Mouse (Mus musculus) thymus, adult 2 months (tissue): ENCODE results near the gene 2300009A05Rik. TPM values are rescaled to one million over a fixed set of nuclear protein-coding genes. Genes with fewer than 3 reads are reported as not detected.

Experiments used
- DNase-seq: peaks from one replicate; pipeline ENCODE4 v3.0.0; 2021
- H3K27ac ChIP-seq: fragments of 200-500 bp; 2 replicates; pipeline ENCODE4 v1.5.1; 2012; ENCODE audit warnings: low read length, control low read depth; ENCODE audit not compliant: control insufficient read depth, insufficient read depth
- H3K27me3 ChIP-seq: fragments of 200-500 bp; 2 replicates; pipeline ENCODE4 v1.6.1; 2012; ENCODE audit warnings: mild to moderate bottlenecking, low read length, moderate library complexity, mixed read lengths; ENCODE audit not compliant: control insufficient read depth, insufficient read depth
- H3K36me3 ChIP-seq: fragments of 200-500 bp; 2 replicates; pipeline ENCODE4 v1.6.1; 2012; ENCODE audit warnings: mild to moderate bottlenecking, low read length, moderate library complexity; ENCODE audit not compliant: control insufficient read depth, insufficient read depth
- H3K4me1 ChIP-seq: fragments of 200-500 bp; replicated peaks from 2 replicates; pipeline ENCODE4 v1.6.1; 2012; ENCODE audit warnings: low read length; ENCODE audit not compliant: control insufficient read depth, insufficient read depth
- H3K4me3 ChIP-seq: fragments of 200-500 bp; 2 replicates; pipeline ENCODE4 v1.5.1; 2012; ENCODE audit warnings: mild to moderate bottlenecking, low read length, control low read depth, moderate library complexity; ENCODE audit not compliant: control insufficient read depth, insufficient read depth
- CTCF ChIP-seq: fragments of 200-500 bp; IDR thresholded peaks from 2 replicates; pipeline ENCODE4 v1.5.1; 2012; ENCODE audit warnings: mild to moderate bottlenecking, control low read depth, low read length, moderate library complexity, borderline replicate concordance; ENCODE audit not compliant: control insufficient read depth, poor library complexity, insufficient read depth; ENCODE audit errors: extremely low read depth
- POLR2A ChIP-seq: fragments of 200-500 bp; IDR thresholded peaks from 2 replicates; pipeline ENCODE4 v1.6.1; 2012; ENCODE audit warnings: mild to moderate bottlenecking, low read length, control low read depth, moderate library complexity; ENCODE audit not compliant: control insufficient read depth, poor library complexity, insufficient read depth; ENCODE audit errors: extremely low read depth
- WGBS: fragments of 180-500 bp; shearing (Covaris S2); methylation state at CpG from one replicate; pipeline ENCODE4 v1.1.7; 2018; 5-methylcytosine and 5-hydroxymethylcytosine counted together
- polyA plus RNA-seq: library from polyadenylated mRNA; depleted of rRNA; stranded (reverse); fragments of >200 nt; gene quantifications from 2 replicates; pipeline ENCODE4 v1.2.3, GENCODE M21; 2012; rRNA removed

2300009A05Rik gene
- 76.8 and 89.1 TPM in 2 replicates for polyA plus RNA-seq

DNA sequence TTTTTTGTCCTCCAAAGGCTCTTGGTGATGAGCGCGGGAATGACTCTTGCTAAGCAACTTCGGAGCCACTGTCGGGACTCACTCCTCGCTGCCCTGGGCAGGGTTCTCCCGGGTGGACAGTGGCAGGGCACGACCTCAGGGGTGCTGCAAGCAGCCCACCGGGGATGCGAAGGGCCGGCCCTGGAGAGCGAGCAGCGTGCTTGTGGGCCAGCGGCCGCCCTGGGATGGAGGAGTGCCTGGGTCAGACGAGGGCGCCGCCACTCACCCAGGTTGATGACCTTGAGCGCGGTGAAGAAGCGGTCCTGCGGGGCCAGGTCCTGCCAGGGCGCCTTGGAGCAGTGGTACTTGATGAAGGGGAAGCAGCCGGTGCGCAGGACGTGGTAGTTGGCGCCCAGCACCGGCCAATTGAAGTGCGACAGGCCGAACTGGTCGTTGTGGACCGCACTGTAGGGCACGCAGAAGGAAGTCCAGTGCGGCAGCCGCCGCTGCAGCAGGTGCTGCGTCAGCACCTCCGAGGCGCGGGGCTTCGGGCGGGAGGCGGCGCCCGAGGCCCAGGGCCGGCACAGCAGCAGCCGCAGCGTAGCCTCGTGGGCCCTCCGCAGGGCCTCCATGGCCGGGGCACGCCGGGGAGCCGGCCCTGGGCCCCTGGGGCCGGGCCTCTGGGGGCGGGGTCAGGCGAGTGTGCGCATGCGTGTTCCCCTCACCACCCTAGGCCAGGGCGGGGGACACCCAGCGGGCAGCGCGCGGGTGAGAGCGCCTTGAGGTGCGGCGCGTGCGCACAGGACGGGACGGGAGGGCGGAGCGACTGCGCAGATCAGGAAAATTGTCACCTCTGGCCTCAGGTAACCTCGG is at the start of gene 2300009A05Rik:
2300009A05Rik (minus strand) TSS at position 636 of the 852 bp plus-strand sequence.
- H3K36me3 ChIP-seq, result no peaks in the 10 kb centered on the region
- peaks cover 4% of the 10 kb centered on the region for H3K4me1 ChIP-seq
- TF ChIP-seq CTCF (0 out of 2 replicates have a peak, but pooled peaks have one; percentile 44), POLR2A (peak; percentile 78)
- peak; percentile 97 for DNase-seq
- H3K27me3 ChIP-seq, result no peaks in the 10 kb centered on the region
- peak within 1 kb of the TSS; percentile 81 for H3K4me3 ChIP-seq
- H3K27ac ChIP-seq, result no peak within 1 kb of the TSS
- WGBS, result under 1% methylated on average over 74 of the region's 74 CpGs

DNA sequence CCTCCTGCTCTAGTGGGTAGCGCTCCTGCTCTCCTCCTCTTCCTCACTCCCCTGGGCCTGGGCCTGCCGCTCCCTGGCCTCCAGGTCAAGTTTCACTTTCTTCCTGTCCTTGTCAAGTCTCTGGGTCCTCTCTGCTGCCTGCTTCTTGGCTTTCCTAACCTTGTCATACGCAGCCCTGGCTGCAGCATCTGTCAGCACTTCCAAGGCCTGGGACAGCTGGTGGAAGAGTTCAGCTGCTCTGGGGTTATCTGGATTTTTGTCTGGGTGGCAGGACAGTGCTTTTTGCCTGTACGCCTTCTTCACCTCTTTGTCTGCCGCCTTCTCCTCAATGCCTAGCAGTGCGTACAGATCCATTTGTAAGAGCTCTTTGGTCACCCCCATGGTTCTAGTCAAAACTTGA is 44.6 kb upstream of the 2300009A05Rik start:
- Histone ChIP-seq H3K27ac (no peak overlapping the region), H3K36me3 (no peaks in the 10 kb centered on the region), H3K4me3 (no peak overlapping the region), H3K4me1 (no peaks in the 10 kb centered on the region), H3K27me3 (no peaks in the 10 kb centered on the region)
- no peak for DNase-seq
- WGBS, result 95% methylated on average over 6 of the region's 6 CpGs
- TF ChIP-seq CTCF (no peak), POLR2A (no peak)

GRCm38 (mm10) chr9:63430652-63431051 is 31.6 kb upstream of the 2300009A05Rik start:
- H3K27me3 ChIP-seq, result no peaks in the 10 kb centered on the region
- H3K4me3 ChIP-seq, result no peak overlapping the region
- 92% methylated on average over 1 of the region's 1 CpGs for WGBS
- no peaks in the 10 kb centered on the region for H3K4me1 ChIP-seq
- no peak overlapping the region for H3K27ac ChIP-seq
- no peak for TF ChIP-seq POLR2A
- TF ChIP-seq CTCF, result no peak
- H3K36me3 ChIP-seq, result no peaks in the 10 kb centered on the region
- DNase-seq, result no peak

DNA sequence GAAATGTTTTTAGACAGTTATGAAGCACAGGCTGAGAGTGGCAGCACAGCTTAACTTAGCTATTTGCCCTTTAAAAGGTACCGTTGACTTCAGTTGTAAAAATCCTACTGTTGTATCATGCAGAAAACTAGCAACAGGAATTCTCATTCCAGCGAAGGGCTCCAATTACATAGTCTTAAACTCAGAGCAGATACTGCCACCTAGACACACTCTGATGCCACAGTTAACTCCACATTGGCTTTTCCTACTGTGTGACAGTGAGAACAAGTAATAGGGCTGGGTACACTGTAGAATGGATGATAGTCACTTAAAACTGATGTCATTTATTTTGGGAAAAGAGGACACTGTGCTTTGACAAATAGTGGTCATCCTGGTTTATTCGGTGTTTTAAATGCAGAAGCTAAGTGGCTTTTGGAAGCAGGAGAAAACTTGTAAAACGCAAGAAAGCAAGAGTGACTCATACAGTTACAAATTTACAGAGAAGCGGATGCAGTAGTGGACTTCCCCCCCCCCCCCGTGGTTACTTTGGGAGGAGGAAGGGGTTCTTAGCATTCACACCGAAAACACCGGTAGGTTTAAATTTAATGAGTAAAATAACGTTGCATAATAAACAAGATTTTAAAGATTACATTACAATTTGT is 22.2 kb upstream of the 2300009A05Rik start:
- Histone ChIP-seq H3K27me3 (no peaks in the 10 kb centered on the region), H3K36me3 (no peaks in the 10 kb centered on the region), H3K27ac (no peak overlapping the region), H3K4me3 (no peak overlapping the region), H3K4me1 (no peaks in the 10 kb centered on the region)
- WGBS, result 65% methylated on average over 9 of the region's 9 CpGs
- DNase-seq, result no peak
- no peak for TF ChIP-seq CTCF
- no peak for TF ChIP-seq POLR2A

DNA sequence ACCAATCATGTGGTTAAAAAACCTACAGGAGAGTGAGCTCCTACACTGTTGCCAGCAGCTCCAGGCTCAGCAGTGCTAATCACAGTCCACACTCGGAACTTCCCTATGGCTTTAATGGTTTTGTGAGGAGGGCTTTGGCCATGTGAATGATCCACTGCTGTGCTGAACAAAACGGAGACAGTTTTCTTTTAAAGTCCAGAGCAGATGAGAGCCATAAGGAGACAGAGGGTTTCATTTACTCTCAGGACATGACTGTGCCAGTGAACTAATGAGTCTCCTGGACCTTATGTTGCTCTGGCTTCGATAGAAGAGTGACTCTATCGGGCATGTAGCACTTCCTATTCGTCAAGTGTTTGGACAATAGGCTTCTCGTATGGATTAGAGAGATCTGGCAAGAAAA is 21.4 kb upstream of the 2300009A05Rik start:
- TF ChIP-seq POLR2A (no peak), CTCF (no peak)

DNA sequence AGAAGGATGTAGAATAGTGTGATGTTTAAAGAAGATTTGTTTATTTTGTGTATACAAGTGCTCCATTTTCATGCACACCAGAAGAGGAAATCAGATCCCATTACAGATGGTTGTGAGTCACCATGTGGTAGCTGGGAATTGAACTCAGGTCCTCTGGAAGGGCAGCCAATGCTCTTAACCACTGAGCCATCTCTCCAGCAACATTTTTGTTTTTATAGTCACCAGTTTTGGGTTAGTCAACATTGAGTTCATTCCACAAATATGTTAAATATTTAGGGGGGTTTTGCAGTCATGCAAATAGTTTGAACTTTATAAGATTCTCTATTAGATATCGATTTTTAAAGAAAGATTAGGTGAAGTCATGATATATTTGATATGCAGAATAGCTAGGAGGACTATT is 1.1 kb upstream of the 2300009A05Rik start:
- Histone ChIP-seq H3K4me3 (no peak overlapping the region), H3K4me1 (peaks cover 4% of the 10 kb centered on the region), H3K36me3 (no peaks in the 10 kb centered on the region), H3K27me3 (no peaks in the 10 kb centered on the region), H3K27ac (no peak overlapping the region)
- no peak for DNase-seq
- 96% methylated on average over 1 of the region's 1 CpGs for WGBS
- TF ChIP-seq CTCF (no peak), POLR2A (no peak)

More for the DNA sequence above, 21.4 kb upstream of the 2300009A05Rik start:
- no peak for DNase-seq
- Histone ChIP-seq H3K27ac (no peak overlapping the region), H3K27me3 (no peaks in the 10 kb centered on the region), H3K4me1 (no peaks in the 10 kb centered on the region), H3K36me3 (no peaks in the 10 kb centered on the region), H3K4me3 (no peak overlapping the region)
- WGBS, result 93% methylated on average over 6 of the region's 6 CpGs

DNA sequence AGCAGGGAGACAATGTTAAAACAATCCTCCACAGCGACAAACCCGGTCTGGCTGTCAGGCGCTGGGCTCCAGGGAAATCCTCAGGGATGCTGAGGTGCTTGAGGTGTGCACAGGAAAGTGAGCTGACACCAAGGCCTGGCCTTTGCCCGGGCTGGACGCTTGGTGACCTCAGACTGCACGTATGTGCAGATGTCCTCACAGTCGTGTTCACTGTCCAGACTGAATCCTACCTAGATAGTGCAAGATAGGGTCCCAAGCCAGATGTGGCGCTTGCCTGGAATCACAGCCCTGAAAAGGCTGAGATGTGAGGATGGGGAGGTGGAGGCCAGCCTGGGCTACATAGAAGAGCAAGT is 393 bp upstream of the 2300009A05Rik start:
- 8% methylated on average over 8 of the region's 8 CpGs for WGBS
- H3K4me3 ChIP-seq, result peak overlapping the region; percentile 81
- no peaks in the 10 kb centered on the region for H3K27me3 ChIP-seq
- H3K27ac ChIP-seq, result no peak overlapping the region
- no peaks in the 10 kb centered on the region for H3K36me3 ChIP-seq
- no peak for DNase-seq
- H3K4me1 ChIP-seq, result peaks cover 4% of the 10 kb centered on the region
- no peak for TF ChIP-seq CTCF
- TF ChIP-seq POLR2A, result no peak
